Mouse (Mus musculus) stomach, embryonic 16.5 days (tissue): ENCODE measurements around the gene Apex2. TPM values are rescaled to one million over a fixed set of nuclear protein-coding genes. Genes with fewer than 3 reads are reported as not detected.

Experiments used
- microRNA-seq: library from miRNA; unstranded; fragments of <30 nt; microRNA quantifications from one replicate; pipeline ENCODE4, GENCODE M21; 2016
- polyA plus RNA-seq: library from polyadenylated mRNA; unstranded; fragments of >200 nt; fragmentation: Nextera tagmentation; extraction: Ambion mirVana; gene quantifications from 2 replicates; pipeline ENCODE4 v1.2.1, GENCODE M21; 2015

The Apex2 gene
- polyA plus RNA-seq, 1 experiment from 2014 or later = 14.6 TPM

Small RNA genes within 50 kb of the gene (microRNA-seq; reads per million reads assigned to microRNA genes)
- not detected for gene Mir3620

Other genes with a start within 250 kb of the Apex2 start
- gene Tmem29, start 130.7 kb downstream of the Apex2 start, polyA plus RNA-seq = 26.7 and 27.6 TPM in 2 replicates
- gene Alas2, start 42.5 kb downstream of the Apex2 start, polyA plus RNA-seq = 103 and 108 TPM in 2 replicates
- 4.6 and 6.1 TPM in 2 replicates for gene Pfkfb1, start 1.6 kb downstream of the Apex2 start, polyA plus RNA-seq
- gene Tro, start 67.7 kb upstream of the Apex2 start, polyA plus RNA-seq = 17.3 and 21.1 TPM in 2 replicates
- gene Maged2, start 224.5 kb upstream of the Apex2 start, polyA plus RNA-seq = 561 and 579 TPM in 2 replicates